Mouse (Mus musculus) C2C12 (cell line): Measurements from ENCODE around the gene Fam172a. TPM values are rescaled to one million over a fixed set of nuclear protein-coding genes. Genes with fewer than 3 reads are reported as not detected.
"Not testable (repeated sequence)": the region's sequence is repeated elsewhere in the genome, so short reads cannot be mapped to it uniquely, and the experiment has no call there.

Experiments used
- H3K27me3 ChIP-seq: one replicate; pipeline ENCODE4 v1.6.1; 2011; ENCODE audit not compliant: control insufficient read depth, insufficient read depth, insufficient read length
- H3K36me3 ChIP-seq: one replicate; pipeline ENCODE4 v1.6.1; 2011; ENCODE audit not compliant: control insufficient read depth, insufficient read depth
- H3K4me3 ChIP-seq: one replicate; pipeline ENCODE4 v1.5.1; 2011; ENCODE audit warnings: mild to moderate bottlenecking, control low read depth; ENCODE audit not compliant: poor library complexity, insufficient read depth, severe bottlenecking
- H3K79me2 ChIP-seq: one replicate; pipeline ENCODE4 v1.6.1; 2011; ENCODE audit not compliant: control insufficient read depth, insufficient read depth
- H3K79me3 ChIP-seq: one replicate; pipeline ENCODE4 v1.6.1; 2011; ENCODE audit warnings: low read depth, control low read depth
- H3ac ChIP-seq: one replicate; pipeline ENCODE3; 2011; ENCODE audit warnings: low read depth; ENCODE audit not compliant: control insufficient read depth, insufficient read length
- CEBPB ChIP-seq: IDR thresholded peaks from one replicate; pipeline ENCODE4 v1.6.1; 2011; ENCODE audit warnings: low read depth, mild to moderate bottlenecking, control low read depth, moderate library complexity
- CTCF ChIP-seq: IDR thresholded peaks from one replicate; pipeline ENCODE4 v1.5.1; 2011; ENCODE audit not compliant: control insufficient read depth, insufficient read depth, insufficient read length
- FOSL1 ChIP-seq: IDR thresholded peaks from one replicate; pipeline ENCODE4 v1.8.0; 2011; ENCODE audit warnings: mild to moderate bottlenecking, low read length; ENCODE audit not compliant: poor library complexity, insufficient read depth, severe bottlenecking
- MAX ChIP-seq: IDR thresholded peaks from one replicate; pipeline ENCODE4 v1.6.1; 2011; ENCODE audit warnings: mild to moderate bottlenecking, control low read depth
- MYOD1 ChIP-seq: IDR thresholded peaks from one replicate; pipeline ENCODE4 v1.6.1; 2011; ENCODE audit warnings: low read depth; ENCODE audit not compliant: control insufficient read depth, insufficient read length
- MYOG ChIP-seq: IDR thresholded peaks from one replicate; pipeline ENCODE4 v1.6.1; 2011; ENCODE audit not compliant: control insufficient read depth, insufficient read length; ENCODE audit errors: extremely low read depth
- USF1 ChIP-seq: IDR thresholded peaks from one replicate; pipeline ENCODE4 v1.6.1; 2011; ENCODE audit warnings: low read depth, mild to moderate bottlenecking, control low read depth, moderate library complexity
- long read RNA-seq, 2 experiments: library from polyadenylated mRNA; unstranded; transcript quantifications; one replicate each; pipeline ENCODE4 v2.0.0; 2019 to 2020
- polyA plus RNA-seq: library from polyadenylated mRNA; unstranded; fragments of >200 nt; fragmentation: generic; extraction: Trizol; gene quantifications from one replicate; pipeline ENCODE4 v1.2.1, GENCODE M21; 2012; ENCODE audit warnings: missing spikeins

Fam172a gene
- polyA plus RNA-seq, result 4.9 TPM
- long read RNA-seq, experiment 1, transcript Fam172a-201 (10 exons, 3,892 nt), result major isoform, 6 of 12 reads
- long read RNA-seq, experiment 1, partial matches to known transcripts, result 3 of 12 reads
- long read RNA-seq, experiment 1, other reads (novel, unspliced or antisense), result 2 of 12 reads
- long read RNA-seq, experiment 2, transcript Fam172a-201 (10 exons, 3,892 nt), result major isoform, 127 of 147 reads
- long read RNA-seq, experiment 2, transcript Fam172a-203 (11 exons, 1,436 nt), result minor isoform, 7 of 147 reads
- long read RNA-seq, experiment 2, partial matches to known transcripts, result 0 of 147 reads
- long read RNA-seq, experiment 2, other reads (novel, unspliced or antisense), result 12 of 147 reads

DNA sequence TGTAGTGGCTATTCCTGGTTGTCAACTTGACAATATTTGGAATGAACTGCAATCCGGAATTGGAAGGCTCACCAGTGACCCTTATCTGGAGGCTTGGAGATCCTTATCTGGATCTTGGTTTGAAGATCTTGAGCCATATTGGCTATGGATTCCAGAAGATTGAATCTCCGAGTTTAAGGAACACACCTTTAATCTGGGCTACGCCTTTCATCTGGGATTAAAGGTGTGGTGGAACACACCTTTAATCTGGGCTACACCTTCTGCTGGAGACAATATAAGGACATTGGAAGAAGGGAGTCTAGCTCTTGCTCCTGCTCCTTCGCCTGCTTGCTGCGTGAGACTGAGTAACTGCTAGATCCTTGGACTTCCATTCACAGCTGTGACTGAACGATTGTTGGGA lies at the start of gene Fam172a:
Fam172a (plus strand) TSS at position 301 of the 400 bp plus-strand sequence.
- H3K36me3 ChIP-seq, H3K27me3 ChIP-seq: not testable (repeated sequence)

DNA sequence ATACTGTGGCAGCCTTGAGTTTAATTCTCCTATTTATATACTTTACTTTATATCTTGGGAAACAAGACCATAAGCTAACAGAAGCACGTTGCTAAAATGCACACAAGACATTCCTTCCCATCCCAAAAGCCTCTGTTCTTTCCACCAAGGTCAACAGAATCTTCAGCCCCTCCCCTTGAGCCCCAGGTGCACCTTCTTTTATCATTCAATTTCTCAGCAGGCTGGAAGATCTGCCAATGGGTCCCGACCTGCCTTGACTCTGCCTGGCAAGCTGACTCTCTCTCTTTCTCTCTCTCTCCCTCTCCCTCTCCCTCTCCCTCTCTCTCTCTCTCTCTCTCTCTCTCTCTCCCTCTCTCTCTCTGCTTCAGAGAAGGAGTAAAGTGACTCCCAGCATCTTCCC lies 13.2 kb upstream of the Fam172a start:
- Histone ChIP-seq H3ac (no peak overlapping the region), H3K79me2 (no peaks in the 10 kb centered on the region), H3K4me3 (no peak overlapping the region), H3K36me3 (no peaks in the 10 kb centered on the region), H3K27me3 (peaks cover 5% of the 10 kb centered on the region), H3K79me3 (no peaks in the 10 kb centered on the region)
- TF ChIP-seq CEBPB (no peak), FOSL1 (no peak), CTCF (no peak), USF1 (no peak), MAX (no peak), MYOG (no peak), MYOD1 (no peak)

More for the DNA sequence above, at the start of gene Fam172a:
- H3K4me3 ChIP-seq, H3K79me2 ChIP-seq, H3K79me3 ChIP-seq, H3ac ChIP-seq: not testable (repeated sequence)

DNA sequence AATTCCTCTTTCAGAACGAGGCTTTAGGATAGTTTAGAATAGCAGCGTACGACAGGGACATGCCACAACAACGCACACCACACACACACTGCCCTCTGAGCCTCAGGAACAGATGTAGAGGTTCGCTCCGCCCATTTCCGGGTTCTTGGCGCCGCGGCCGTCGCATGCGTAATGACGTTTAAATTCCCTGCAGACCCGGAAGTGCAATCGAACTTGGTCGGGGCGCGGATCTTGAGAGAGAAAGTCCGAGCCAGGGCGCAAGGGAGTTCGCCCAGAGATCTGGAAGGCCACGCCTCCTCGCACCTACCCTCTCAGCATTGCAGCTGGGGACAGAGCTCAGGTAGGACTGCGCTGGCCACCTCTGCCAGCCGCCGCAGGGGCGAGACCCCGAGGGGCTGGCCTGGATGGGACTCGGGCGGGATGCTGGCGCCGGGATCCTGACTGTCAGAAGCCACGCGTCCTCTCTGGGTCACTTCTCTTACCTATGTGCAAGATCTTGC lies 6.7 kb downstream of the Fam172a start:
- Histone ChIP-seq H3K36me3 (no peaks in the 10 kb centered on the region), H3ac (peak overlapping the region; percentile 61), H3K79me3 (peaks cover 10% of the 10 kb centered on the region), H3K4me3 (peak overlapping the region; percentile 61), H3K27me3 (no peaks in the 10 kb centered on the region), H3K79me2 (peaks cover 35% of the 10 kb centered on the region)
- TF ChIP-seq FOSL1 (no peak), MYOD1 (peak; percentile 38), USF1 (no peak), MYOG (no peak), MAX (peak; percentile 44), CEBPB (no peak)

DNA sequence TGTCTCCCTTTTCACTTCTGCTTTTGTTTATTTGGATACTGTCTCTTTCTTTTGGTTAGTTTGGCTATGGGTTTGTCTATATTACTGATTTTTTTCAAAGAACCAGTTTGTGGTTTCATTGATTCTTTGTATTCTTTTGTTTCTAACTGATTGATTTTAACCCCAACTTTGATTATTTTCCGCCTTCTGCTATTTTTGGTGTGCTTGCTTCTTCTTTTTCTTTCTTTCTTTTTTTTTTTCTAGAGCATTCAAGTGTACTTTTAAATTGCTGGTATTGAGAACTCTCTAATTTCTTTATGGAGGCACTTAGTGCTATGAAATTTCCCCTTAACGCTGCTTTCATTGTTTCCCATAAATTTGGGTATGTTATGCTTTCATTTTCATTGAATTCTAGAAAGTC lies 15.7 kb downstream of the Fam172a start:
- H3K4me3 ChIP-seq, result no peak overlapping the region
- TF ChIP-seq CEBPB (no peak), CTCF (no peak)
- H3K36me3 ChIP-seq, result no peaks in the 10 kb centered on the region
- H3K79me3 ChIP-seq, result peaks cover 22% of the 10 kb centered on the region
- no peaks in the 10 kb centered on the region for H3K27me3 ChIP-seq
- H3ac ChIP-seq, result no peak overlapping the region
- H3K79me2 ChIP-seq, result peaks cover 34% of the 10 kb centered on the region

DNA sequence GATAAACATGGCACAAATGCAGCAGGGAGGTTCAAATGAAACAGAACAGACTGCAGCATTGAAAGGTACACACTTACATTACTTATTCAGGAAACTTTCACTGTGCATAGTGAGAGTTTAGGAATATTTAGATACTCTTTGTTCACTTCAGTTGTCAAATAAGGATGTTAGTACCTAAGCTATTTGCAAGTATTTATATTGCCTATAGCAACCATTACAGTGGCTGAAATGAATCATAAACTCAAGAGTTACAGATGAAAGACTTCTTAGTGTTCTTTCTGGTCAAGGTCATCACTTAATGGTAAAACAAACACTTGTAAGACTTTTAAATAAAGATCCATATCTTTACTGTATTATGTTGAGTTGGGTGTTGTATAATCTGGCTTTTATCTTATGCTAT lies 41.0 kb downstream of the Fam172a start:
- Histone ChIP-seq H3K27me3 (no peaks in the 10 kb centered on the region), H3K79me2 (no peaks in the 10 kb centered on the region), H3ac (no peak overlapping the region), H3K79me3 (no peaks in the 10 kb centered on the region), H3K4me3 (no peak overlapping the region), H3K36me3 (no peaks in the 10 kb centered on the region)
- TF ChIP-seq MYOG (no peak), FOSL1 (no peak), MAX (no peak), USF1 (no peak), CEBPB (no peak), CTCF (no peak), MYOD1 (no peak)

DNA sequence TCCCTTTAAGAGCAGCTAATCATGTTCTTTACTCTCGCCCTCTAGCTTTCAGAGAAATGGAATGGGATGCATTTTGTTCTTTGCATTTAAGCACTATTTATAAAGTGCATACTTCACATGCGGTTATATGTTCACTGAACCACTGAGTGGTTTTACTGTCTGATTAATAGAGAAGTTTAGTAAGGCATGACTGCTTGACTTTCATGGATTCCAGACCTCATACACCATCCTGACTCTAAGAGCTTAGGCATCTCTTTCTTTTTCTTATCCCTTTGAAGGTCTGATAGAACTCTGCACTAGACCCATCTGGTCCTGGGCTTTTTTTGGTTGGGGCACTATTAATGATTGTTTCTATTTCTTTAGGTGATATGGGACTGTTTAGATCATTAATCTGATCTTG lies 75.8 kb downstream of the Fam172a start:
- no peaks in the 10 kb centered on the region for H3K27me3 ChIP-seq
- H3K79me3 ChIP-seq, result no peaks in the 10 kb centered on the region
- H3K79me2 ChIP-seq, result no peaks in the 10 kb centered on the region
- no peak overlapping the region for H3K4me3 ChIP-seq
- TF ChIP-seq CEBPB (no peak), MYOD1 (no peak), USF1 (no peak), FOSL1 (no peak), MYOG (no peak), CTCF (no peak), MAX (no peak)
- no peaks in the 10 kb centered on the region for H3K36me3 ChIP-seq
- no peak overlapping the region for H3ac ChIP-seq

DNA sequence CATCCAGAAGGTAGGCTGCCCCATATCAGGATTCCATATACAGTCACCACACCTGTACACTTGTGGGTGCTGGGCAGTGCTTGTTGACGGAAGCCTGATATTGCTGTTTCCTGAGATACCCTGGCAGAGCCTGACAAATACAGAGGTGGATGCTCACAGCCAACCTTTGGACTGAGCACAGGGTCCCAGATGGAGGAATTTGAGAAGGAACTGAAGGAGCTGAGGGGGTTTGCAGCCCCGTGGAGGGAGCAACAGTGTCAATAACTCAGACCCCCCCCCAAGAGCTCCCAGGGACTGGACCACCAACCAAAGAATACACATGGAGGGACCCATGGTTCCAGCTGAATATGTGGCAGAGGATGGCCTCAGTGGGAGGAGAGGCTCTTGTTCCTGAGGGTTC lies 105.5 kb downstream of the Fam172a start:
- H3ac ChIP-seq, H3K79me2 ChIP-seq, H3K4me3 ChIP-seq, H3K79me3 ChIP-seq, H3K27me3 ChIP-seq, H3K36me3 ChIP-seq: not testable (repeated sequence)
